Mouse (Mus musculus): ENCODE measurements around the gene Npr2. TPM values are rescaled to one million over a fixed set of nuclear protein-coding genes. Genes with fewer than 3 reads are reported as not detected.

Gene Npr2
- total RNA-seq, 2 experiments from 2014 or later: 49.0 to 50.1 TPM

Small RNAs within 50 kb of the gene (microRNA-seq; reads per million reads assigned to microRNA genes)
- 0.67 to 1.2 reads per million in 2 experiments for gene Gm25262

Other genes with a start within 250 kb of the Npr2 start
- 100 to 1,000 TPM; 129 to 138 TPM for gene Rusc2, start 250.0 kb upstream of the Npr2 start, total RNA-seq (2021)
- gene Fam166b, start 202.8 kb upstream of the Npr2 start, total RNA-seq (2021): 1 to 10 TPM in 1 of 2 experiments, under 1 TPM in 1; 0.62 to 1.2 TPM
- 10 to 100 TPM; 86.6 to 87.1 TPM for gene Tesk1, start 190.0 kb upstream of the Npr2 start, total RNA-seq (2021)
- gene Cd72, start 177.3 kb upstream of the Npr2 start, total RNA-seq (2021): 1 to 10 TPM; 1.0 to 2.2 TPM
- gene Sit1, start 148.2 kb upstream of the Npr2 start, total RNA-seq (2021): not detected
- 10 to 100 TPM; 22.3 to 25.4 TPM for gene Ccdc107, start 139.0 kb upstream of the Npr2 start, total RNA-seq (2021)
- gene Arhgef39, start 132.2 kb upstream of the Npr2 start, total RNA-seq (2021): under 1 TPM; 0.37 to 0.96 TPM
- 1 to 10 TPM in 1 of 2 experiments, not detected in 1; 1.0 TPM for gene Car9, start 125.0 kb upstream of the Npr2 start, total RNA-seq (2021)
- gene Tpm2, start 108.2 kb upstream of the Npr2 start, total RNA-seq (2021): 1 to 10 TPM; 8.0 to 8.1 TPM
- gene Creb3, start 69.6 kb upstream of the Npr2 start, total RNA-seq (2021): 10 to 100 TPM; 77.0 to 77.3 TPM
- gene Tln1, start 69.2 kb upstream of the Npr2 start, total RNA-seq (2021): 10 to 100 TPM; 51.7 to 53.4 TPM
- 10 to 100 TPM; 44.3 to 46.7 TPM for gene Rgp1, start 53.2 kb upstream of the Npr2 start, total RNA-seq (2021)
- gene Gba2, start 53.1 kb upstream of the Npr2 start, total RNA-seq (2021): 10 to 100 TPM; 65.9 to 69.4 TPM
- under 1 TPM in 1 of 2 experiments, not detected in 1; 0.50 TPM for gene Msmp, start 47.4 kb upstream of the Npr2 start, total RNA-seq (2021)
- gene Spag8, start 21.7 kb downstream of the Npr2 start, total RNA-seq (2021): 1 to 10 TPM in 1 of 2 experiments, under 1 TPM in 1; 0.73 to 1.2 TPM
- 10 to 100 TPM; 33.7 to 35.7 TPM for gene Hint2, start 24.5 kb downstream of the Npr2 start, total RNA-seq (2021)
- gene Tmem8b, start 37.0 kb downstream of the Npr2 start, total RNA-seq (2021): 10 to 100 TPM; 61.9 to 68.3 TPM
- gene Fam221b, start 37.2 kb downstream of the Npr2 start, total RNA-seq (2021): 1 to 10 TPM; 1.3 to 1.4 TPM
- not detected for gene Olfr70, start 68.9 kb downstream of the Npr2 start, total RNA-seq (2021)
- gene Olfr71, start 78.3 kb downstream of the Npr2 start, total RNA-seq (2021): not detected
- gene Hrct1, start 95.3 kb downstream of the Npr2 start, total RNA-seq (2021): 1 to 10 TPM; 1.2 to 1.4 TPM
- gene Spaar, start 98.1 kb downstream of the Npr2 start, total RNA-seq (2021): under 1 TPM; 0.73 to 0.87 TPM
- not detected for gene Olfr159, start 139.1 kb downstream of the Npr2 start, total RNA-seq (2021)
- gene Olfr156, start 192.0 kb downstream of the Npr2 start, total RNA-seq (2021): not detected
- gene Olfr157, start 208.3 kb downstream of the Npr2 start, total RNA-seq (2021): not detected
- gene Olfr155, start 219.6 kb downstream of the Npr2 start, total RNA-seq (2021): not detected
- gene Reck, start 243.6 kb downstream of the Npr2 start, total RNA-seq (2021): 1 to 10 TPM; 6.0 to 7.1 TPM

Data from left cerebral cortex, postnatal 25 days (tissue).